Mouse (Mus musculus) heart, embryonic 12.5 days (tissue): ENCODE results near the gene Ucn2. TPM values are rescaled to one million over a fixed set of nuclear protein-coding genes. Genes with fewer than 3 reads are reported as not detected.
A peak's percentile ranks its signal among the peaks of the same experiment; 100 is the strongest.

Experiments
- ATAC-seq: fragments of 200-750 bp; cut with Nextera tagmentation; 2 replicates; pipeline ENCODE4 v1.8.0; 2017; ENCODE audit warnings: moderate TSS enrichment, moderate library complexity; ENCODE audit not compliant: insufficient number of reproducible peaks, low FRiP score
- H3K27ac ChIP-seq: fragments of 300-500 bp; sonication (generic); 2 replicates; pipeline ENCODE4 v1.5.1; 2016; ENCODE audit warnings: mild to moderate bottlenecking, moderate library complexity; ENCODE audit not compliant: poor library complexity, severe bottlenecking
- H3K27me3 ChIP-seq: fragments of 300-500 bp; sonication (generic); replicated peaks from 2 replicates; pipeline ENCODE4 v1.6.1; 2016; ENCODE audit warnings: mild to moderate bottlenecking, moderate library complexity
- H3K36me3 ChIP-seq: fragments of 300-500 bp; sonication (generic); 2 replicates; pipeline ENCODE4 v1.6.1; 2016; ENCODE audit warnings: mild to moderate bottlenecking, moderate library complexity
- H3K4me1 ChIP-seq: fragments of 300-500 bp; sonication (generic); replicated peaks from 2 replicates; pipeline ENCODE4 v1.6.1; 2016; ENCODE audit warnings: mild to moderate bottlenecking
- H3K4me2 ChIP-seq: fragments of 300-500 bp; sonication (generic); 2 replicates; pipeline ENCODE4 v1.6.1; 2016; ENCODE audit warnings: mild to moderate bottlenecking, moderate library complexity
- H3K4me3 ChIP-seq: fragments of 300-500 bp; sonication (generic); 2 replicates; pipeline ENCODE4 v1.5.1; 2016; ENCODE audit warnings: mild to moderate bottlenecking
- H3K9ac ChIP-seq: fragments of 300-500 bp; sonication (generic); 2 replicates; pipeline ENCODE4 v1.6.1; 2016; ENCODE audit warnings: mild to moderate bottlenecking, moderate library complexity
- H3K9me3 ChIP-seq: fragments of 300-500 bp; sonication (generic); replicated peaks from 2 replicates; pipeline ENCODE4 v1.6.1; 2016; ENCODE audit warnings: mild to moderate bottlenecking, moderate library complexity
- WGBS: fragments of 180-500 bp; shearing (Covaris S2); methylation state at CpG from one replicate; pipeline ENCODE4 v1.1.7; 2016; 5-methylcytosine and 5-hydroxymethylcytosine counted together
- polyA plus RNA-seq: library from polyadenylated mRNA; unstranded; fragments of >200 nt; fragmentation: Nextera tagmentation; extraction: Ambion mirVana; gene quantifications from 2 replicates; pipeline ENCODE4 v1.2.1, GENCODE M21; 2016

Gene Ucn2
- polyA plus RNA-seq, 1 experiment from 2014 or later, result not detected

DNA sequence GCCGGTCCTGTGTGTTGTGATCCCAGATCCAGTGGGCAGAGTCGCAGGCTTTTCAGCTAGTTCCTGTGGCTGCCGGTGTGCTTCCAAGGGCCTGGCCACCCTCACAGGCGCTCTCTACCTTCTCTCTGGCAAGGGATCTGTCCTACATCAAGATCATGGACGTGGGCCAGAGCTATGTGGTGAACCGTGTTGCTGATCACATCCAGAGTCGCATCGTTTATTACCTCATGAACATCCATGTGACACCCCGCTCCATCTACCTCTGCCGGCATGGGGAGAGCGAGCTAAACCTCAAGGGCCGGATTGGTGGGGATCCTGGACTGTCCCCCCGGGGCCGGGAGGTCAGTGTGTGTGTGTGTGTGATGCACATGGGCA lies 24.5 kb downstream of the Ucn2 start:
- Histone ChIP-seq H3K36me3 (no peaks in the 10 kb centered on the region), H3K4me1 (peaks cover 37% of the 10 kb centered on the region), H3K27ac (no peak overlapping the region), H3K9me3 (no peaks in the 10 kb centered on the region), H3K9ac (0 out of 2 replicates have a peak overlapping the region, but pooled peaks have one; percentile 27), H3K4me2 (peak overlapping the region; percentile 46; the same call in 1 of the 2 replicates), H3K27me3 (no peaks in the 10 kb centered on the region), H3K4me3 (no peak overlapping the region)
- ATAC-seq, result no peak
- 61% methylated on average over 14 of the region's 14 CpGs for WGBS

GRCm38 (mm10) chr9:109015397-109015796 lies 29.6 kb downstream of the Ucn2 start:
- WGBS, result 43% methylated on average over 8 of the region's 8 CpGs
- peaks cover 11% of the 10 kb centered on the region for H3K4me1 ChIP-seq
- no peak overlapping the region for H3K9ac ChIP-seq
- H3K36me3 ChIP-seq, result no peaks in the 10 kb centered on the region
- H3K27me3 ChIP-seq, result no peaks in the 10 kb centered on the region
- no peak overlapping the region for H3K4me3 ChIP-seq
- H3K4me2 ChIP-seq, result no peak overlapping the region
- H3K9me3 ChIP-seq, result no peaks in the 10 kb centered on the region
- no peak for ATAC-seq
- no peak overlapping the region for H3K27ac ChIP-seq

DNA sequence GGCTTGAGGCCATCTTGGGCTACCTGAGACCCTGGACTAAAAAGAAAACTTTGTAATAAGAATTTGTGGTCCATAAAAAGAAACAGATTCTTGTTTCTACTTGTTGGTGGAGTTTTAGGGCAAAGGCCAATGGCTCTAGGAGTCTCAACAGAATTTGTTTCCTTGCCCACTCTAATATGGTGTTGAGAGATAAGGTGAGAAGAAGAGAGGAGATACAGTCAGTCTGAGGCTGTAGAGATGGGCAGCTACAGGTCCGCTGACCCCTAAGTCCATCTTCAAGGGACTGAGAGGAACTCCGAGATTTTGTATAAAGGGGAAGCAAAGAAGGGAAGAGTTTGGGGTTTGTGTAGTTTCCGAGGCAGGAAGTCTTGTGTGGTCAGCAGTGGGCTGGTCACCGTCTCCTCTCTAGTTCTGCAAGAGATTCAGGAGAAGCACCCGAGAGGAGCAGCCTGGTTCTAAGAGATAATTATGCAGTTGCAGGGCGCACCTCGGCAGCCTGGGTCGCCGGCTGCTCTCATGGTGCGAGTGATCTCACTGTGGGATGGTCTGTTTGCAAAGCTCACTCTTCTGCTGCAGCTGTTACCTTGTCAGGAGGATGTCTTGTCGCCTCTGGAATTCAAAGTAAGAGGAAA lies 31.3 kb downstream of the Ucn2 start:
- no peaks in the 10 kb centered on the region for H3K36me3 ChIP-seq
- H3K4me1 ChIP-seq, result peaks cover 10% of the 10 kb centered on the region
- 38% methylated on average over 11 of the region's 11 CpGs for WGBS
- no peaks in the 10 kb centered on the region for H3K27me3 ChIP-seq
- ATAC-seq, result no peak
- no peaks in the 10 kb centered on the region for H3K9me3 ChIP-seq
- no peak overlapping the region for H3K4me2 ChIP-seq
- no peak overlapping the region for H3K4me3 ChIP-seq
- no peak overlapping the region for H3K27ac ChIP-seq
- H3K9ac ChIP-seq, result no peak overlapping the region

DNA sequence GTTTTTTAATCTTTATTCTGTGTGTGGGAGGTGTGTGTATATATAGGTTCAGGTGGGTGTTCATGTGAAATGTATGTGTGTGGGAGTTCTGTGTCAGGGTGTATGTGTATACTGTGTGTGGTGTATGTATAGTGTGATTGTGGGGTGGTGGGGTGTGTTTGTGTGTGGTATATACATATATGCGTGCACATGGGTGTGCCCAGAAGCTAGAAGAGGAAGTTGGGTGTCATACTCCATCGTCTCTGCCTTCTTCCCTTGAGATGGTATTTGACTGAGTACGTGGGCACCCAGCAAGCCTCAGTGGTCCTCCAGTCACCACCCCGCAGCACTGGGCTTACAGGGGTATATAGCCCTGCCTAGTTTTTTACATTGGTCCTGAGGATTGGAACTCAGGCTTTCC lies 35.6 kb downstream of the Ucn2 start:
- Histone ChIP-seq H3K4me2 (no peak overlapping the region), H3K27ac (no peak overlapping the region), H3K4me3 (no peak overlapping the region), H3K27me3 (no peaks in the 10 kb centered on the region), H3K4me1 (no peaks in the 10 kb centered on the region), H3K9me3 (no peaks in the 10 kb centered on the region), H3K36me3 (no peaks in the 10 kb centered on the region), H3K9ac (no peak overlapping the region)
- 86% methylated on average over 4 of the region's 4 CpGs for WGBS
- ATAC-seq, result no peak

- Histone ChIP-seq H3K27me3 (no peaks in the 10 kb centered on the region), H3K4me3 (no peak overlapping the region), H3K4me1 (no peaks in the 10 kb centered on the region; the same call in 1 of the 2 replicates), H3K36me3 (no peaks in the 10 kb centered on the region), H3K9ac (no peak overlapping the region), H3K4me2 (no peak overlapping the region), H3K27ac (no peak overlapping the region), H3K9me3 (no peaks in the 10 kb centered on the region)
- no peak for ATAC-seq
- WGBS, result 87% methylated on average over 17 of the region's 17 CpGs
Observed at GRCm38 (mm10) chr9:109022866-109023685, 37.3 kb downstream of the Ucn2 start.

DNA sequence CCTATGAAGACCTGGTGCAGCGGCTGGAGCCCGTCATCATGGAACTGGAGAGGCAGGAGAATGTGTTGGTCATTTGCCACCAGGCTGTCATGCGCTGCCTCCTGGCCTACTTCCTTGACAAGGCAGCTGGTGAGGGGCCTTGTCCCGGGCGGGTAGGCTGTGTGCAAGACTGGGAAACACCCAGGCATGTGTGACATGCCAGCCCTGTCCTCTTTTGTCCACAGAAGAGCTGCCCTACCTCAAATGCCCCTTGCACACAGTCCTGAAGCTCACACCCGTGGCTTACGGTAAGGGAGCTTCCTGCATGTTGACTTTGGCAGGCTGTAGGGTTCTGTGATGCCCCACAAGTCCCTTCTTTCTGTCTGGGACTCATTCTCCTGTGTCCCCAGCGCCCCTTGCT lies 41.7 kb downstream of the Ucn2 start:
- no peak overlapping the region for H3K4me2 ChIP-seq
- H3K9me3 ChIP-seq, result no peaks in the 10 kb centered on the region
- no peaks in the 10 kb centered on the region; the same call in 1 of the 2 replicates for H3K4me1 ChIP-seq
- ATAC-seq, result no peak
- 0 out of 2 replicates have a peak, but pooled peaks cover 7% of the 10 kb centered on the region for H3K36me3 ChIP-seq
- H3K9ac ChIP-seq, result no peak overlapping the region
- no peak overlapping the region for H3K4me3 ChIP-seq
- WGBS, result 68% methylated on average over 8 of the region's 8 CpGs
- H3K27me3 ChIP-seq, result no peaks in the 10 kb centered on the region
- H3K27ac ChIP-seq, result no peak overlapping the region

- no peak overlapping the region for H3K27ac ChIP-seq
- no peak overlapping the region for H3K9ac ChIP-seq
- H3K27me3 ChIP-seq, result no peaks in the 10 kb centered on the region
- 81% methylated on average over 3 of the region's 3 CpGs for WGBS
- no peak for ATAC-seq
- H3K9me3 ChIP-seq, result no peaks in the 10 kb centered on the region
- no peak overlapping the region for H3K4me3 ChIP-seq
- H3K36me3 ChIP-seq, result 0 out of 2 replicates have a peak, but pooled peaks cover 7% of the 10 kb centered on the region
- H3K4me2 ChIP-seq, result no peak overlapping the region
- H3K4me1 ChIP-seq, result no peaks in the 10 kb centered on the region; the same call in 1 of the 2 replicates
Observed at GRCm38 (mm10) chr9:109028421-109028820, 42.6 kb downstream of the Ucn2 start.

DNA sequence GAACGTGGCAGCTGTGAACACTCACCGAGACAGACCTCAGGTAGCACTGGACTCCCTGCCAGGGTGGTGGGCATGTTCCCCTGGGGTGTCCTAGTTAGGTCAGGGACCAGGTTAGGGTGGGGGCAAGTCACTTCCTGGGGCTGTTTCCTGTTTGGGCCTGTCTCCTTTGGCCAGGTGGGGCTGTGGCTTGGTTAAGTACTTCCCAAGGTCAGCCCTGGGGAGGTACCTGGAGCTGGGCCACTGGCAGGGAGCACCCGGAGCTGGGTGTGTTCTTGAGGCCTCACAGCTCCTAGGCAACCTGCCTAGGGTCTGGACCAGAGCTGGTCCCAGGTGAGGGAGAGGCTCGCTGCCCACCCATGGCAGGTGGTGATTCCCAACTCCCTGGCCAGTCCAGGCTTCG lies 43.1 kb downstream of the Ucn2 start:
- H3K9me3 ChIP-seq, result no peaks in the 10 kb centered on the region
- no peak overlapping the region for H3K9ac ChIP-seq
- 0 out of 2 replicates have a peak, but pooled peaks cover 7% of the 10 kb centered on the region for H3K36me3 ChIP-seq
- no peak overlapping the region for H3K27ac ChIP-seq
- no peaks in the 10 kb centered on the region for H3K27me3 ChIP-seq
- 74% methylated on average over 5 of the region's 5 CpGs for WGBS
- no peak overlapping the region for H3K4me2 ChIP-seq
- ATAC-seq, result no peak
- H3K4me3 ChIP-seq, result no peak overlapping the region
- H3K4me1 ChIP-seq, result no peaks in the 10 kb centered on the region; the same call in 1 of the 2 replicates

GRCm38 (mm10) chr9:109030312-109030711 lies 44.5 kb downstream of the Ucn2 start:
- H3K4me2 ChIP-seq, result no peak overlapping the region
- H3K36me3 ChIP-seq, result 0 out of 2 replicates have a peak, but pooled peaks cover 7% of the 10 kb centered on the region
- no peak for ATAC-seq
- H3K27me3 ChIP-seq, result no peaks in the 10 kb centered on the region
- H3K4me1 ChIP-seq, result no peaks in the 10 kb centered on the region; the same call in 1 of the 2 replicates
- H3K9ac ChIP-seq, result no peak overlapping the region
- no peaks in the 10 kb centered on the region for H3K9me3 ChIP-seq
- WGBS, result 63% methylated on average over 3 of the region's 3 CpGs
- no peak overlapping the region for H3K27ac ChIP-seq
- H3K4me3 ChIP-seq, result no peak overlapping the region

- no peak for ATAC-seq
- 88% methylated on average over 7 of the region's 7 CpGs for WGBS
- H3K27ac ChIP-seq, result no peak overlapping the region
- no peaks in the 10 kb centered on the region for H3K27me3 ChIP-seq
- H3K4me3 ChIP-seq, result no peak overlapping the region
- H3K4me1 ChIP-seq, result no peaks in the 10 kb centered on the region; the same call in 1 of the 2 replicates
- H3K4me2 ChIP-seq, result no peak overlapping the region
- H3K36me3 ChIP-seq, result 0 out of 2 replicates have a peak, but pooled peaks cover 7% of the 10 kb centered on the region
- no peak overlapping the region for H3K9ac ChIP-seq
- no peaks in the 10 kb centered on the region for H3K9me3 ChIP-seq
Observed at GRCm38 (mm10) chr9:109031001-109031400, 45.2 kb downstream of the Ucn2 start.

DNA sequence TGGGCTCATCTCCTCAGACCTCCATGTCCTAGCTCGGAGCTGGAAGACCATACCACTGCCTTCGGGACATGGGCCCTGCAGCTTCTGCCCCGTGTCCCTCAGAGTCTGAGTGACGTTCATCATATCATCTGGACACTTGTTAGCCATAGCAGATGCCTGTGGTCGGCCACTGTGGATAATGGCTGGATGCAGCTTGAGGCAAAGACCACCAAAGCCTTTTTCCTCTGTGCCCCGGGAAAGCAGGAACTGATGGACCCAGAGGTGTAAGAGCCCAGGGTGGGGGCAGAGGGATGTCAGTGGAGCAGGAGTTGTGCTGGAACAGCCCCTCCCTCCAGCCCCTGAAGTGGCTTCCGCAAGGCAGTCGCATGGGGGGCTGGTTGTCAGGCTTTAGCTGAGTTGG lies 45.9 kb downstream of the Ucn2 start:
- no peaks in the 10 kb centered on the region for H3K9me3 ChIP-seq
- 78% methylated on average over 8 of the region's 8 CpGs for WGBS
- H3K27ac ChIP-seq, result no peak overlapping the region
- H3K4me2 ChIP-seq, result no peak overlapping the region
- H3K4me1 ChIP-seq, result no peaks in the 10 kb centered on the region; the same call in 1 of the 2 replicates
- H3K4me3 ChIP-seq, result no peak overlapping the region
- ATAC-seq, result no peak
- H3K36me3 ChIP-seq, result 0 out of 2 replicates have a peak, but pooled peaks cover 7% of the 10 kb centered on the region
- no peaks in the 10 kb centered on the region for H3K27me3 ChIP-seq
- no peak overlapping the region for H3K9ac ChIP-seq
